Mouse (Mus musculus) left cerebral cortex, postnatal 25 days (tissue): ENCODE data around the gene Nectin4. TPM values are rescaled to one million over a fixed set of nuclear protein-coding genes. Genes with fewer than 3 reads are reported as not detected.
"Not testable (repeated sequence)": the region's sequence is repeated elsewhere in the genome, so short reads cannot be mapped to it uniquely, and the experiment has no call there.

ENCODE experiments used
- DNase-seq, 2 experiments: peaks; one replicate each; pipeline ENCODE4 v3.0.0; 2022; ENCODE audit warnings: low spot score in 2 of 2, mixed read lengths in 1 of 2
- intact Hi-C: fragments of 180-260 bp; cut with DNase I; formaldehyde crosslinking; loops from one replicate; pipeline ENCODE4 v1.15.1; 2025
- total RNA-seq, 2 experiments: library from RNA; stranded (reverse); gene quantifications; 2 replicates each; pipeline ENCODE4 v1.2.3; 2021

Gene Nectin4
- total RNA-seq, result 1 to 10 TPM; 1.9 to 2.1 TPM

- intact Hi-C loops, result no loop called here
- no peak for DNase-seq
Observed at GRCm38 (mm10) chr1:171369845-171370556, at the start of gene Nectin4. Gene Nectin4 (plus strand): TSS chr1:171370099.

DNA sequence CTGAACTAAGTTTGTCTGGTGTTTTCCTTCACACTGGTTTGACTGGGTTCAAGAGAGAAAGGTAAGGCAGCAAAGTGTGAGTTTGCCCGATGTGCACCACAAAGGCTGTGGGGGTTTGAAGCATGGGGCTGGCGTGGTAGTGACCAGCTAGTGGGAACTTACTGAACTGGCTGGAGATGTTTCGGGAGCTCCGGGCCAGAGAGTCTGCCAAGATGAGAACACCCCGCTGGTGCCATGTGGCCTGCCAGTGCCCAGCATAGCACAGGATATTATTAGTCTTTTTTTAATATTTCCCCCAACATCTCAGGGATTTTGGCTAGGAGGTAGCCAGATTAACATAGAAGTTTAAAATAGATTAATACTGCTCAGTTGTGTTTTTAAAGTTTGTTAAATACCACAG, 49.7 kb upstream of the Nectin4 start:
- intact Hi-C loops, result loop anchor here (5.0 kb wide), 1 partner anchor 37 kb away; no protein-coding TSS in a partner anchor
- DNase-seq, result no peak

DNA sequence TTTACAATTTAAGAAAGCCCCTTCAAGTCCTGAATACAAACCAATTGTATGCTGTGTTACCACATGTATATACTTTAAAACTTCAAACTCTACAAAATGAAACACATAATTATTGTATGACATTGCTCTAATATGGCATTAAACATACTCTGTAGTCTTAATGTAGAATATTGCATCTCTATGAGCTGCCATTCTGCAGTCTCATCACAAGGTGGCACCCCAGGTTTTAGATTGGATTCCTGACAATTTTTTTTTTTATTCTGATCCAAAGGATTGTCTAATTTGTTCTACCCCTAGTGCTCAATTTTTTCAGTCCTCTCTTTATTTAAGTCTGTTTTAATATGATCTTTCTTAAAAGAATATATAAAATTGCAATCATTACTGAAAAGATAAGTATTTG, 48.5 kb upstream of the Nectin4 start:
- no peak for DNase-seq
- intact Hi-C loops, result loop anchor here (5.0 kb wide), 1 partner anchor 36 kb away; no protein-coding TSS in a partner anchor

GRCm38 (mm10) chr1:171322012-171322411, 47.9 kb upstream of the Nectin4 start:
- intact Hi-C loops, result loop anchor here (5.0 kb wide), 1 partner anchor 35 kb away; no protein-coding TSS in a partner anchor
- no peak for DNase-seq

DNA sequence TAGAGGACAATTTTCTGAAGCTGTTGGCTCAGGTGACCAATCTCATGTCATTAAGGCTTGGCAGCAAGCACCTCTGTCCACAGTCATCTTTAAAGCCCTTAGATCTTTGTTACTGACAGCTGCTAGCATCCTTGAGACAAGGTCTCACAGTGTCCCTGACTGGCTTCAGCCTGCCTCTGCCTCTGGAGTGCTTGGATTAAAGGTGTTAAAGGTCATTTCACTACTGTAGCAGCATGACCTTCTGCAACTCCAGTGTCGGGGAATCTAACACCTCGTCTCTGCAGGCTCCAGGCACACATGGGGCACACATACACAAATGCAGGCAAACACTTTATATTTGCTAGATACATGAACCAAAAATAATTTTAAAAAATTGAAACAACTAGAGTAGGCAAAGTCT, 44.3 kb upstream of the Nectin4 start:
- DNase-seq, result no peak
- intact Hi-C loops, result loop anchor here (5.0 kb wide), 1 partner anchor 103 kb away; the partner anchor contains the start of gene Tomm40l

- intact Hi-C loops, result loop anchor here (5.0 kb wide), 1 partner anchor 104 kb away; the partner anchor contains the start of gene Tomm40l
- not testable (repeated sequence) for DNase-seq
Observed at GRCm38 (mm10) chr1:171326588-171326987, 43.3 kb upstream of the Nectin4 start.

DNA sequence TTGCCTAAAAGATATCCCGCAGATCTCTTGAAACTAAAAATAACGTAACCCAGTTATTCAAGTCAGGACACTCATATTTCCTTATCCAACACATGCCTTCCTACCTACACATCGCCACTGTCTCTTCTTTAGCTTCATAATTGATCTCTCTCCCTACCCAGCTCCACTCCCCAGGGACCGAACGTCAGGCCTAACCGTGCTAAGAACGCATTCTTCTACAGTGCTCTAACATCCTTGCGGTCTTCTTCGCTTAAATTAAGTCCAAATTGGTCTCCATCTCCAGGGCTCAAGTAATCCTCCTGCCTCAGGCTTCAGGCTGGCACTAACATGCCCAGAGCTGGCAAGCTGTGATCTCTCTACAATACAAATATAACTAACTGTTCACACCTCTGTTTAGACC, 41.7 kb upstream of the Nectin4 start:
- intact Hi-C loops, result loop anchor here (2.0 to 5.0 kb wide), 2 partner anchors 33 to 106 kb away; partner anchors contain the start of genes Tomm40l and Ufc1
- no peak for DNase-seq

DNA sequence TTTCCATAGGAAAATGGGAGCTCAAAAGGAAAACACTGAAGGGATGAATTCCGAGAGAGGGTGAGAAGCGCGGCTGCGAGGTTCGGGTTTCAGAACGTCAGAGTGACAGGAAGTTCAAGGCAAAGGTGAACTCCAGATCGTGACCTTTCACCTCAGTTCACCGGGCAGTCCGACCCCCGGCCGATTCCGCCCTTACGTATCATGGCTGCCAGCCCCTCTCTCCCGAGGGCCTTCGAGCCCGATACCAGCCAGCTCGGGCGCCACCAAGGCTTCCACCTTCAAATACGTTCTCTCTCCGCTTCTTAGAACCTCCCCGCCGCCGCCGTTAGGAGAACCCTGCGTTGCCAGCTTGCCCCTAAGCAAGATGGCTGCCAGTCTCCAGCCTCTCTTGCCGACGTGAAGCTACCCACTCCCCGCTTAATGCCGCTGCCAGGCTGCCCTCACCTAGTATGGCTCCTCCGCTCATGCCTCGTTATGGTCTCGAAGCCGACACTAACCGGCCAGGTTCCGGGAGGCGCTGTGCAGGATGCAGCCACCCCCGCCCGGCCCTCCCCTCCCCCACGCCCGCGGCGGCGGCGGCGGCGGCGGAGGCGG, 41.0 kb upstream of the Nectin4 start, which contains the start of gene Dedd:
Gene Dedd (plus strand): TSS at position 307 of the 594 bp plus-strand sequence.
- peak; percentile 94 to 97 for DNase-seq
- intact Hi-C loops, result loop anchor here (2.0 to 5.0 kb wide), 2 partner anchors 34 to 107 kb away; partner anchors contain the start of genes Tomm40l and Ufc1

GRCm38 (mm10) chr1:171329433-171330215, 40.3 kb upstream of the Nectin4 start:
- DNase-seq, result peak in 1 of 2 experiments; percentile 37
- intact Hi-C loops, result loop anchor here (2.0 to 5.0 kb wide), 2 partner anchors 35 to 107 kb away; partner anchors contain the start of genes Tomm40l and Ufc1

- intact Hi-C loops, result no loop called here
- DNase-seq, result no peak
Observed at GRCm38 (mm10) chr1:171330216-171330560, 39.7 kb upstream of the Nectin4 start.

DNA sequence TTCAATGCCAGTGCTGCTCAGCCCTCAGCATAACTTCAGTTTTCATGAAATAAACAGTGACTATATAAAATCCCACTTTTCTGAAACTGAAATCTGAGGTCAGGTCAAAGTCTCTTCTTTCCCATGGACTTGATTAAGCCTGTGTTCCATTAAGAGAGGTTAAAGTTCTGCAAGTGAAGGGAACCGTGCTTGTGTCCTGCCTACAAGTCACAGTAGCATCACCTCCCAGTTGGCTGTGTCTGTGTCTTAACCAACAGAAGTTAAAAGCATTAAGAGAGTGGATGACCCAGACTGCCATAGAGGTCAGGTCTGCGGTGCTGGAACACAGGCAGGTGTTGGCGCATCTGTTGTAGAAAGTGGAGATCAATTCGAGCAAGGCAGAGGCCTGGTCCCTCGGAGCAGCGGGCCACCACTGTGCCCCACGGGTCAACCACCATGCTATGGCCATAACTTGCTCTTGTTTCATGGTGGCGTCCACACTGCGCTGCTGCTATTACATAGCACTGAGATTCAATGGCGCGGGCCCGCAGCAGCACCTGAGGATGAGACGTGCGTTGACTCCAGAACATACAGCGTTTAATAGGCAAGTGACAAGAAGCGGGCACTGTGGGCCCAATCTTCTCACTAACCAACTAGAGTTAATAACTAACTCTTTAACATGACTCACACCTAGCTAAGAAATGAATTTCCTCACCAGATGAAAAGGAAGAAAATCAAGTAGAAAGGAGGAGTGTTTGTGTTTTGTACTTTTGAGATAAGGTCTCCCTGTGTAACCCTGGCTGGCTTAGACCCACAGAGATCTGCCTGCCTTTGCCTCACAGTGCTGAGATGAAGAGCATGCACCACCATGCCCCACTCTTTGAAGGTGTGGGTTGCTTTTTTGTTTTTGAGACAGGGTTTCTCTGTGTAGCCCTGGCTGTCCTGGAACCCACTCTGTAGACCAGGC, 27.4 kb upstream of the Nectin4 start:
- no peak for DNase-seq
- intact Hi-C loops, result no loop called here

- peak in 1 of 2 experiments; percentile 28 for DNase-seq
- intact Hi-C loops, result no loop called here
Observed at GRCm38 (mm10) chr1:171343922-171344677, 25.8 kb upstream of the Nectin4 start.

DNA sequence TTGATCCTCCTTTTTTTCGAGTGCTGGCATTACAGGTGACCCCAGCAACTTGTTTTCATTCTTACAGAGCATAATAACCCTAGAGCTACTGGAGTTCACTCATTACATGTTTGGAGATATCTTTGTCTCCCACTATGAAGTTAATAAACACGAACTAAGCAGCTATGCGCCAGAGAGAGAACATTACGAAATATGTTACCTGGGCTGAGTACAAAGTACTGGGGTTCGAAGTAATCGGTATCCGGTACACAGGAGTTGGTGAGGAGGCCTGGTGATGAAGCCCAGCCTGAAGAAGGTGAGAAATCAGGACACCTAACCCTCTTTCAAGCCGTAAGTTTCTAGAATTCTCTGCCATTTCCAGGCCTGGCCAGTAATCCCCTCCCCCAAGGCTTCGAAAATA, 25.2 kb upstream of the Nectin4 start:
- intact Hi-C loops, result no loop called here

DNA sequence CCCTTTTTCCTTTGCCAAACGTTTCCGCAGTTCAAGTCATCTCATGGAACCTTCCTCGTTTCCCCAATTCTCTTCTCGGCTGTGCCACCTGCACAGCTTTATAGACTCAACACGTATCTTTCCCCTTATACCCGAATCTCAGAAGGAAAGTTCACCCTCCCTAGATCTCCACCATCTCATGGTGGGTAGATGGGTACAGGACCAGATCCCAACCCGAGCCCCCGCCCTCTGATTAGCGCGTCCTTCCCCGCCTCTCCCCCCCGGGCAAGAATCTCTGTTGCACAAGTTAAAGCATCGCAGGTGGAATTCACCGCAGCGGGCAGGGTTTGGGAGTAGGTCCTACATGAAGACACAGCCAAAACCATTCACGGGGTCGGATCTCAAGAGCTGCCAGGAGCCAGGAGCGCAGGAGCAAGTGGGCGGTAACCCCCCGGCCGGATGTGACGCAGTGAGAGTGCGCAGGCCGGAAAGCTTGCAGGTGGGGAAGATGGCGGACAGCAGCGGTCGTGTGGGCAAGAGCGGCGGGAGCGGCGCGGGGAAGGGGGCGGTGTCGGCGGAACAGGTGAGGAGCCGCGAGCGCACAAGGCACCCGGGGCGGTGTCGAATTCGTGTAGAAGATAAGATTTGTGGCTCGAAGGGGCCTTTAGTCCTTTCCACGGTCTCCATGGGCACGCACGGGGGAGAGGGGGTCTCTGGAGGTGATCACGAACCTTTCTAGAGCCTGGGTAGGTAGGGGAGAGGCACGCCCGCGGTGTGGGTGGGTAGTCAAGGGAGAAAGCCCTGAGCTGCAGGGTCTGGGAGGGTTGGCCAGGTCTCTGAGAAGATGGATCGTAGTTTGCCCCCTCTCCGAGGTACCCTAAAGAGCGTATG, 24.4 kb upstream of the Nectin4 start, which contains the start of the genes Nit1 and Pfdn2:
Gene Nit1 (minus strand): TSS at position 422 of the 870 bp plus-strand sequence.
Gene Pfdn2 (plus strand): TSS at position 446 of the 870 bp plus-strand sequence.
- peak; percentile 90 to 93 for DNase-seq
- intact Hi-C loops, result no loop called here

More for the DNA sequence above, 25.2 kb upstream of the Nectin4 start:
- DNase-seq, result no peak

DNA sequence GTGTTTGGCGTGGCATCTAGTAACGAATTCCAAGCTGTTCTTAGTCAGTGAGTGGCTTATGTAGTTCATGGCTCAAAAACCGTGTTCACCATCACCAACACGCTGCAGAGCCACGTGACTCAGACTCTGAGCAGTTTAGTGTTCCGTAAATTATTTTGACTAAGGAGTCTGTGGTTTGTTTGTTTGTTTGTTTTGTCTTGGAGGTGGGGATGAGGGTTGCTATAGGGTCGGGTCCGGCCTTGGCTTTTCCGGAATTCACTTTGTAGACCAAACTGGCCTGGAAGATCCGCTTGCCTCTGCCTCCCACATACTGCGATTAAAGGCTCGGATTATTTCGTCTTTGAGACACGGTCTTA, 23.8 kb upstream of the Nectin4 start:
- intact Hi-C loops, result no loop called here
- peak in 1 of 2 experiments; percentile 16 for DNase-seq

- intact Hi-C loops, result no loop called here
- DNase-seq, result no peak
Observed at GRCm38 (mm10) chr1:171348665-171349064, 21.2 kb upstream of the Nectin4 start.

DNA sequence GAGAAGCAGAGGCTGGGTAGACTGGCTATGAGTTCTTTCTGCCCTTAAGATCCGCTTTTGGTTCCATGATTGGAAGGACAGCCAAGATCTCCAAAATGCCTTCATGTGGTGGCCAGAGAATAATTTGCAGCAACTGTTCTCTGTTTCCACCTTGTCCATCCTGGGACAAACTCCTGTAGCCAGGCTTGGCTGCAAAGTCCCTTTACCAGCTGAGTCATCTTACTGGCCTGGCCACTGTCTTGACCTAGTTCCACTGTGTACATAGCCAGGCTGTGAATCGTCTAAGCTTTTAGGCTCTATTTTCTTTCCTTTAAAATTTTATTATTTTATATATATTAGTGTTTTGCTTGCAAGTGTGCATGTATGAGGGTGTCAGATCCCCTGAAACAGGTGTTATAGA, 20.7 kb upstream of the Nectin4 start:
- DNase-seq, result no peak
- intact Hi-C loops, result no loop called here
